Mouse (Mus musculus) spleen, adult 2 months (tissue): ENCODE measurements at regions not wholly inside any gene's neighbourhood (a gene's known extent, or its start where the extent isn't known, plus 50 kb on each side); places are given as distances from the start of the nearest gene placed in this dataset.
"Not testable (repeated sequence)": the region's sequence is repeated elsewhere in the genome, so short reads cannot be mapped to it uniquely, and the experiment has no call there.

Experiments
- DNase-seq, 2 experiments: peaks; one replicate each; pipeline versions ENCODE4 v3.0.0 to v3.0.0-alpha.2; 2012 to 2021; ENCODE audit warnings: low spot score in 2 of 2, low read depth in 1 of 2
- H3K27ac ChIP-seq: fragments of 200-500 bp; 2 replicates; pipeline ENCODE4 v1.5.1; 2012; ENCODE audit warnings: low read length, inconsistent platforms; ENCODE audit not compliant: insufficient read depth
- H3K27me3 ChIP-seq: fragments of 200-500 bp; 2 replicates; pipeline ENCODE4 v1.6.1; 2012; ENCODE audit warnings: mild to moderate bottlenecking, moderate library complexity, low read length, inconsistent platforms; ENCODE audit not compliant: control insufficient read depth, insufficient read depth
- H3K36me3 ChIP-seq: fragments of 200-500 bp; 2 replicates; pipeline ENCODE4 v1.6.1; 2012; ENCODE audit warnings: mild to moderate bottlenecking, low read length, inconsistent platforms; ENCODE audit not compliant: control insufficient read depth, insufficient read depth
- H3K4me1 ChIP-seq: fragments of 200-500 bp; 2 replicates; pipeline ENCODE4 v1.6.1; 2011; ENCODE audit warnings: inconsistent platforms; ENCODE audit not compliant: control insufficient read depth, insufficient read depth, insufficient read length
- H3K4me3 ChIP-seq: fragments of 200-500 bp; 2 replicates; pipeline ENCODE4 v1.5.1; 2011; ENCODE audit warnings: mild to moderate bottlenecking, inconsistent platforms; ENCODE audit not compliant: insufficient read depth, insufficient read length; ENCODE audit errors: extremely low read depth
- CTCF ChIP-seq: fragments of 200-500 bp; IDR thresholded peaks from 2 replicates; pipeline ENCODE4 v1.5.1; 2011; ENCODE audit warnings: mild to moderate bottlenecking, inconsistent platforms; ENCODE audit not compliant: insufficient read depth, insufficient read length, insufficient replicate concordance; ENCODE audit errors: extremely low read depth
- POLR2A ChIP-seq: fragments of 200-500 bp; IDR thresholded peaks from 2 replicates; pipeline ENCODE4 v1.6.1; 2011; ENCODE audit warnings: low read depth, low read length, inconsistent platforms
- WGBS: fragments of 180-500 bp; shearing (Covaris S2); methylation state at CpG from one replicate; pipeline ENCODE4 v1.1.7; 2018; 5-methylcytosine and 5-hydroxymethylcytosine counted together

GRCm38 (mm10) chr10:69100021-69100420, 51.2 kb upstream of the Rhobtb1 start:
- no peak overlapping the region for H3K4me3 ChIP-seq
- no peaks in the 10 kb centered on the region for H3K36me3 ChIP-seq
- TF ChIP-seq CTCF (no peak), POLR2A (no peak)
- peaks cover 1% of the 10 kb centered on the region; the same call in 1 of the 2 replicates for H3K27me3 ChIP-seq
- DNase-seq, result no peak
- 78% methylated on average over 3 of the region's 3 CpGs for WGBS
- H3K27ac ChIP-seq, result no peak overlapping the region
- H3K4me1 ChIP-seq, result no peaks in the 10 kb centered on the region

DNA sequence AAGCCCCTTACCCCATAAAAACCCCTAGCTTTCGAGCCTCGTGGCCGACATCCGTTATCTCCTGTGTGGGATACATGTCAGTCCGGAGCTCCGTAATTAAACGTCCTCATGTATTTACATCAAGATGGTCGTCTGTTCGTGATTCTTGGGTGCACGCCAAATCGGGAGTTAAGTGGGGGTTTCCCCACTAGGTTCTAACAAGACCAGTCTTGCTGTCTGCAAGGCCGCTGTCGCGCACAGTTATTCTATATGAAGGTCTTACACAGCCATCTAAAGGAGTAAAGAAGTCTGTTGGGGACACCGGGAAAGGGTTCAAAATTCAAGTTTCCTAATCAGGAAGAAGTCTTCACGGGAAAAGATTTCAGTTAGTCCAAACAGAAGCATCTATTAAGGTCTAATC, 50.5 kb upstream of the Rhobtb1 start:
- not testable (repeated sequence) for H3K4me1 ChIP-seq, H3K36me3 ChIP-seq, DNase-seq, H3K4me3 ChIP-seq, H3K27me3 ChIP-seq, H3K27ac ChIP-seq
- 88% methylated on average over 16 of the region's 16 CpGs for WGBS
